Mouse (Mus musculus) cerebellum, postnatal 10 days (tissue): Measurements from ENCODE around the gene Tspan3.

ENCODE experiments used
- DNase-seq, 2 experiments: peaks; one replicate each; pipeline ENCODE4 v3.0.0; 2021; ENCODE audit warnings: mixed read lengths in 2 of 2

Gene Tspan3

GRCm38 (mm10) chr9:56154572-56154971, 10.7 kb downstream of the Tspan3 start:
- no peak for DNase-seq

GRCm38 (mm10) chr9:56152482-56153007, 12.7 kb downstream of the Tspan3 start:
- peak in 1 of 2 experiments; percentile 13 for DNase-seq

- DNase-seq: peak; percentile 30 to 41
These were observed 13.4 kb downstream of the Tspan3 start for GRCm38 (mm10) chr9:56151745-56152481.

- DNase-seq: no peak
These were observed 18.9 kb downstream of the Tspan3 start for GRCm38 (mm10) chr9:56146326-56146923.

DNA sequence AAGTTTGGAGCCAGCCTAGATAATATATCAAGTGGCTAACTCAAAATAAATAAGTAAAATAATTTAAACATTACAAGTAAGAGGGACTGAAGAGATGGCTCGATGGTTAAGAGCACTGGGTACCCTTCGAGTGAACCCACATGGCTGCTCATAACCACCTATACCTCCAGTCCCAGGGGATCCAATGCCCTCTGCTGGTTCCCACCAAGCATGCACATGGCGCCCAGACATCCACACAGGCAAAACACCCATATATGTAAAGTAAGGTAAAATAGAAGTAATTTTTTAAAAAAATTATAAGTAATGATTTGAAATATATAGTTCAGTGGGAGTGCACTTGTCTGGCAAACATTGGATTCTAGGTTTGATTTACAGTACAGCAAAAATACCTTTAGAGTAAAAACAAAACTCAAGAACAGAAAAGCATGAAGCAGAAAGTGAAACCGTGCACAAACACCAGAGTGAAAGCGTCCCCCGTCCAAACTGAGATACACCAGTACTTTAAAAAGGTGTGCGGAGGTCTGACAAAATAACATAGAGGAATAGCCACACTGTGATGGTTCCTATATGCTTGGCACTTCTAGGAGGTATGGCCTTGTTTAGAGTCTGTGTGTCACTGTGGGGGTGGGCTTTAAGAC, 20.8 kb downstream of the Tspan3 start:
- no peak for DNase-seq

GRCm38 (mm10) chr9:56141776-56142175, 23.5 kb downstream of the Tspan3 start:
- no peak for DNase-seq

DNA sequence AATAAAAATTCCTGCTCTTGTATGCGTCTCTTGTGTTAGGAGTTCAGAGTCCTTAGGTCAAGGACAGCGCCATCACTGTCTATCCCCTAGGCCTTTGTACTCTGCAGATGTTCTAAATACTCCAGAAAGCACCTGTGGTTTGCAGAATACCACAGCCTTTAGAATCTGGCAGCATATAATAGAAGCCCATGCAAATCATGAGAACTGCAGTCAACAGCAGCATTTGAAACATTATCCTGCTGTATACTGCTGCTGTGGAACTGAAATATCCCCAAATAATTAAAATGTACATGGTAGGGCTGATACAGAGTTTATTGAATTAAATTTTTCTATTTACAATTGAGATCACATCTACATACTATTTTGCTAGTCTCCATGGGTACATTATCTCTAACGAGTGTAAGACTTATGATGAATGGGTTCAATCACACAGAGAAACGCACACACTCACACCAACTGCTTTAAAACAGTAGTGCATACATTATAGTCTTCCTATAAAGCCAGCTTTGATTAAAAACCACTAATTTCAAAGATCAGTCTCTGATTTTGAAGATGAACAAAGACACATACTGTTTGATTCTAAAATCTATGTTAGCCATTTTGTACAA, 29.6 kb downstream of the Tspan3 start:
- no peak for DNase-seq

DNA sequence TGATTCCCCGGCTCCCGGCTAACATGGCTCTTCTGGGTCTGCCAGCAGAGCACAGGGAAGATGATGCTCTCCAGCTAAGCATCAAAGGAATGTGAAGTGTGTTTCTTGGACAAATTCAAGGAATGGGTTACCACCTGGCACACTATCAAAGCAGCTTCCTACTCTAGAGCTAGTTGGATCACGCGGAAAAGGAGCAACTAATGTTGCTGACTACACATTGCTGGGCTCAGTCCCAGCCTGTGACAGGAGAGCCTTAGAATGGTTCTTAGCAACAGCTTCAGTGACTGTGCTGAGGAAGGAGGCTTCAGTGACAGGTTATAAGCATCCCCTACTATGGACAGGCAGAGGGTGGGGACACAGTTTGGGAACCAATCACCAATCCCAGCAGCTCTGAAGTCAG, 30.7 kb downstream of the Tspan3 start:
- no peak for DNase-seq

GRCm38 (mm10) chr9:56133970-56134369, 31.3 kb downstream of the Tspan3 start:
- no peak for DNase-seq

GRCm38 (mm10) chr9:56131813-56132525, 33.3 kb downstream of the Tspan3 start:
- no peak for DNase-seq

GRCm38 (mm10) chr9:56130536-56130935, 34.7 kb downstream of the Tspan3 start:
- DNase-seq: no peak

- DNase-seq: peak; percentile 16 to 29
These were observed 35.3 kb downstream of the Tspan3 start for GRCm38 (mm10) chr9:56129951-56130350.

DNA sequence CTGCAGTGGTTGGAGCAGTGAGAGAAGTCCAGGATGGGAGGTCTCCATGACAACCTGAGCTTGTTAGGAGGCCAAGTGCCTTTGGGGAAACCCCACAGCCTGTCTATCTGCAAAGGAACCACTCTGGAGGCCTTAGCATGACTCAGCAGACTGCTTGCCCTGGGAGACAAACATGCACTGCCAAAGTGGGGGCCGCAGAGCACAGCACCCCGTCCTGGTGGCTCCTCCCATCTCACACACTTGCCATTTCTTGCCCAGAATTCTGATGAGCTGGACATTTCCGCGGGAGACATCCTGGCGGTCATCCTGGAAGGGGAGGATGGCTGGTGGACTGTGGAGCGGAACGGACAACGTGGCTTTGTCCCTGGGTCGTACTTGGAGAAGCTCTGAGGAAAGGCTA, 36.9 kb downstream of the Tspan3 start:
- DNase-seq: peak; percentile 42 to 56

DNA sequence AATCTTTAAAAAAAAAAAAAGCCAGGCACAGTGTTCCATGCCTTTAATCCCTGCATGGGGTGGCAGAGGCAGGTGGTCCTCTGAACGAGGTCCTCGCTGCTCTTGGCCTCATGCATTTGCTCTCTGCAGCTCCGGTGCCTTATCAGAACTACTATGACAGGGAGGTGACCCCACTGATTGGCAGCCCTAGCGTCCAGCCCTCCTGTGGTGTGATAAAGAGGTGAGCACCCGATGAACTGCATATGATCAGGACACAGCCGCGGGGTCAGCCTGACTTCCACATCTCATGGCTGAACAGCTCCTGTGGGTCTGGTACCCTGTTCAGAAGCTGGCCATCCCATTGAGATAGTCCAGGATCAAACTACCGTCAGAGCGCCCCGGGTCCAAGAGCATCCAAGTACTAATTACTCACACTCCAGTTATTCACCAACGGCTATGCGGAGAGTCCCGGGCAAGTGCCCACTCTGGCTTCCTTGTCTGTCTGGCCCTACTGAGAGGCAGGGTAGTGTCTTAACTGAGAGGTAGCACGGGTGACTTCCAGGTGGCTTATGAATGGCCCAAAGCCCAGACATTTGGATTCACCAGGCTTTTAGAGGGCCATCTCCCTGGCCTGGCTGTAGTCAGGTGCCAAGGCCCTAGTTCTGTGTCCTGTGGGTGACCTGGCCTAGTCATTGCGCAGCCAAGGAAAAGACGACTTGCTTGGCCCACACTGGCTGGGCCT, 38.7 kb downstream of the Tspan3 start:
- DNase-seq: peak; percentile 62 to 77

- DNase-seq: no peak
These were observed 40.7 kb downstream of the Tspan3 start for GRCm38 (mm10) chr9:56124561-56124960.

DNA sequence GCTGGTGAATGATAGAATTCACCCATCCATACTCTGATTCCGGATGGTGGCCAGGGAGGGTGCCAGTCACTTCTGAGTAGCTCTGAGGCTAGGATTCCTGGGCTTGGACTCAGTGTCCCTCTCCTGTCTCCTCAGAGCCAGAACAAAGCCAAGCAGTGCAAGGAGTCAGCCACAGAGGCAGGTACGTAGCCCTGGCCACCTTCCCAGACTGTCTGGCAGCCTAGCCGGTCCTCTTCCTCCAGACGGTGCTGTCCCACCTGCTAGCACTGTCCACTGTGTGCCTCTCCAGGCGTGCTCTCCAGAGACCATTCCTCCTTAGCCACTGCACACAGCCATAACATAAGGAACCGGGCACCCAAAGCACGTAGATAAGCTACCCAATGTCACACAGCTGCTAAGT, 41.7 kb downstream of the Tspan3 start:
- peak; percentile 76 to 79 for DNase-seq

- DNase-seq: peak; percentile 46 to 50
These were observed 42.3 kb downstream of the Tspan3 start for GRCm38 (mm10) chr9:56122973-56123372.

DNA sequence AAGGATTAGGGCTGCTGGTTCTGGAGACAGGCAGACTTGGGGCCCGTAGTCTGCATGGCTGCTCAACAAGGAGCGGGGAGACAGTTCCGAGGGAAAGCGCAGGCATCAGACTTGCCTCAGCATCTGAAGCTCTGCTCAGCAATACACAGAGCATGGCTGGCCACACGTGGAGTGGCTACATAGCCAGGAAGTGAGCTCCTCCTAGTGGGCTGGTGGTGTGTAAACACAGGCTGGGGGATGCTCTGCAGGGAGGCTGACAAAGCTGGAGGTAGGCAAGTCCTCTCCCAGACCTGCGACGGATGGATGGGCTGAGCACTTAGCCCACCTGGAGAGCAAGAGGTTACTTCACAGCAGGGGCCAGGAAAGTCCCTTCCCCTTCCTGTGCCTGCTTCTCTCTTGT, 44.2 kb downstream of the Tspan3 start:
- DNase-seq: peak; percentile 78 to 81

DNA sequence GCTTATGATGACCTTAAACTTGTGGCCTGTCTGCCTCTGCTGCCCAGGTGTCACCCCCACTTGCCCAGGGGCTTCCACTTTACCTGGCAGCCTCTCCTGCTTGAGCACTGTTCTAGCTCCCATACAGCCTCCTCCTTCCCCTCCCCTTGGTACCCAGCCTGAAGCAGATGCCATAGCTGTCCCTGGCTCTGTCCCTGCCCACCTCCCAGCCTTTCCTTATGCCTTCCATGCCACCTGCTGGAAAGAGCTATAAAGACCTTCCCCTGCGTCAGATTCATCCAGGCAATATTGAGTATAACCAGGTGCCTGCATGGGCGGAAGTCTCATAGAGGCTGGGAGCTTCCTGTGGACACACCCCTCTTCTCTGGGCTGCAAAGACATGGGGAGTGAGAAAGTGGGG, 45.6 kb downstream of the Tspan3 start:
- DNase-seq: peak; percentile 62 to 72

DNA sequence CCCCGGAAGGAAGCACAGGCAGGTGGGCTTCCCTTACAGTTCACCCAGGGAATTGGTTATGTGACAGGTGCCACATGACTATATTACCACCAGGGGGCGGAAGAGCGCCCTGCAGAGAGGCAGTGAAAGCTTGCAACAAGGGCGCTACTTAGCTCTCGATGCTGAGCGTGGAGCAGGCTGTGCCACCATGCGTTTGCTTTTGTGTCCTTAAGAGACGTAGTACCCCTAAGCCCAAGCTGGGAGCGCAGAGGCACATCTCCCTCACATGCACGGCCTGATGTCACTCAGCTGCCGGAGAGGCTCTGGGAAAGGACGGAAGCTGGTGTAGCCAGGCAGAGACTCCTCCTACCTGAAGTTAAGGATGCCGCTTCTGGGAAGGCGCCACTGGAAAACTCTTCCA, 46.7 kb downstream of the Tspan3 start:
- peak; percentile 80 to 82 for DNase-seq

GRCm38 (mm10) chr9:56118091-56118490, 47.2 kb downstream of the Tspan3 start:
- DNase-seq: no peak

DNA sequence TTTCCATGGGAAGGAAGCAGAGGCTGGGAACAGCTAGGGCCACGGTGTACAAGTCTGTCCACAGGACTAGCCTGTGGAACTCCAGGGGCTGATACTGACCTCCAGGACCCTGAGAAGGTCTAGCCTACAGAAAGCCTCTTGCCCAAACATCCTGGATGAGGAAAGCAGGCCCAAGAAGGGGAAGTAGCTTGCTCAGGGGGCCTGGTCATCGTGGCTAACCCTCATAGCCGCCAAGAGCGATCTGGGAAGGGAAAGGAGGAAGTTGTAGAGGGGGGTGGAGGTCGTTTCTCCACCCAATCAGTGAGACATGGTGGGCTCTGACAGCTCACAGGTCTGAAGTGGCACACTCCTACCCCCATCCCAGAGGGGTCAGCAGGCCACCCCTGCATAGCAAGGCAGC, 57.1 kb downstream of the Tspan3 start:
- DNase-seq: no peak
